Mouse (Mus musculus): ENCODE data around the gene Nlgn3.

GRCm38 (mm10) chrX:101345456-101345855 is 46.5 kb downstream of the Nlgn3 start:
- TF ChIP-seq CTCF (conservative IDR thresholded peaks at IDR 0.05 in 1 of 2, IDR thresholded peaks at IDR 0.05 in 1 of 2; ENCODE audit: low read depth in 2 of 2, low read length in 2 of 2) (no peak), JUND (conservative IDR thresholded peaks at IDR 0.05; ENCODE audit: low read depth, low read length) (no peak), EP300 (IDR thresholded peaks at IDR 0.05; ENCODE audit: low read length) (no peak), BHLHE40 (IDR thresholded peaks at IDR 0.05; ENCODE audit: low read depth, low read length) (no peak), SIN3A (IDR thresholded peaks at IDR 0.05; ENCODE audit: low read length) (no peak), USF1 (IDR thresholded peaks at IDR 0.05; ENCODE audit: low read depth, low read length) (no peak), UBTF (IDR thresholded peaks at IDR 0.05; ENCODE audit: low read depth, low read length) (no peak), ZC3H11A (IDR thresholded peaks at IDR 0.05; ENCODE audit: low read depth, low read length) (no peak), PAX5 (IDR thresholded peaks at IDR 0.05; ENCODE audit: low read length) (no peak), POLR2A (IDR thresholded peaks at IDR 0.05; ENCODE audit: low read depth, low read length) (no peak), MAX (IDR thresholded peaks at IDR 0.05; ENCODE audit: low read length) (no peak), ZNF384 (IDR thresholded peaks at IDR 0.05; ENCODE audit: low read depth, low read length) (no peak)
